In the genomic region with DNA sequence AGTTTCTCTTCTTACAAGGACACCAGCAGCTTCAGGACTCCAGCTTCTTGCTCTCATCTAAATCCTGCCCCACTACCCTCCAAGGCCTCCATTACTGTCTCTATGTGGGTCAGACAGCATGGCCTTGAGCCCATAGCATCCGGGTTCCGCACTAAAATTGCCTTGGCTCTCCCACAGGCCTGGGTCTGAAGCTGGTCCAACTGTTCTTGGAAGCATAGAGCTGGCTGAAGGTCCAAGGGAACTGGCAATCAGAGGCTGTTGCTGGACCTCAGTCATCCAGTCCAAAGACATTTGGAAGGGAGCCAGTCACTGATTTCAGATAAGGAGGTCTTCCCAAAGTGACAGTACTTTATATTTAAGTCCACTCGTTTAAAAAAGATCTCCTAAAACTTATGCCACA, we compare ENCODE assay signal across 9 mouse cellular contexts.
DNase-seq lines count a peak whose midpoint lies in the region; ATAC-seq and TF ChIP-seq lines count a peak whose summit lies in the region.
"Had no signal": no experiment of that assay in that cellular context is flagged by ENCODE, and none has a peak within 500 bp of the region (broad histone marks: within the 10 kb centered on the region; RNA-seq: fewer than 3 reads in every experiment).

No protein-coding gene starts in this region.

- 33% methylated on average over 3 of the region's 3 CpGs for WGBS in heart, adult 2 months
- WGBS in heart, embryonic 12.5 days = 78% methylated on average over 3 of the region's 3 CpGs
- 94% methylated on average over 3 of the region's 3 CpGs for WGBS in limb, embryonic 10.5 days

- no peaks in the 10 kb centered on the region for H3K4me1 ChIP-seq in heart, adult 2 months (ENCODE audit: control insufficient read depth, insufficient read depth, low read length)
- peaks cover 8% of the 10 kb centered on the region for H3K4me1 ChIP-seq in heart, embryonic 12.5 days (replicated peaks)
- peaks cover 33% of the 10 kb centered on the region for H3K4me1 ChIP-seq in limb, embryonic 10.5 days

- H3K27me3 ChIP-seq in heart, adult 2 months (ENCODE audit: control insufficient read depth, insufficient read depth, low read length) = no peaks in the 10 kb centered on the region
- peaks cover 14% of the 10 kb centered on the region for H3K27me3 ChIP-seq in heart, embryonic 12.5 days (replicated peaks)
- H3K27me3 ChIP-seq in limb, embryonic 10.5 days (ENCODE audit: low read depth, poor library complexity, severe bottlenecking) = peaks cover 58% of the 10 kb centered on the region

- no peaks in the 10 kb centered on the region for H3K9me3 ChIP-seq in heart, embryonic 12.5 days (replicated peaks)
- no peaks in the 10 kb centered on the region for H3K9me3 ChIP-seq in limb, embryonic 10.5 days (replicated peaks)

- no peak overlapping the region for H3K4me2 ChIP-seq in heart, embryonic 12.5 days

- DNase-seq in heart, adult 2 months = peak; percentile 34 to 62
- DNase-seq in NIH3T3 (ENCODE audit: low read depth) = peak; percentile 20
- DNase-seq in cerebellum, postnatal 36 days = peak; percentile 74 to 75
- DNase-seq in layer of hippocampus, adult 8-10 months (ENCODE audit: low spot score in 2 of 2) = peak; percentile 25 to 29
- no peak for DNase-seq in limb, embryonic 10.5 days (ENCODE audit: low spot score)

- H3K36me3 ChIP-seq in heart, adult 2 months (ENCODE audit: control insufficient read depth, insufficient read depth, low read length) = no peaks in the 10 kb centered on the region
- no peaks in the 10 kb centered on the region for H3K36me3 ChIP-seq in heart, embryonic 12.5 days
- H3K36me3 ChIP-seq in limb, embryonic 10.5 days = no peaks in the 10 kb centered on the region

- no peak overlapping the region for H3K9ac ChIP-seq in heart, adult 2 months (ENCODE audit: low read depth, low read length)
- no peak overlapping the region for H3K9ac ChIP-seq in heart, embryonic 12.5 days

- TF ChIP-seq CTCF in heart, adult 2 months (IDR thresholded peaks at IDR 0.05) = no peak

- TF ChIP-seq EP300 in heart, adult 2 months (IDR thresholded peaks at IDR 0.05; ENCODE audit: insufficient read depth, low read depth, low read length) = no peak

- no peak overlapping the region for H3K27ac ChIP-seq in heart, adult 2 months
- no peak overlapping the region for H3K27ac ChIP-seq in heart, embryonic 12.5 days (ENCODE audit: poor library complexity, severe bottlenecking)
- no peak overlapping the region for H3K27ac ChIP-seq in limb, embryonic 10.5 days

- no peak for ATAC-seq in heart, embryonic 12.5 days (ENCODE audit: insufficient number of reproducible peaks, low FRiP score)
- ATAC-seq in megakaryocyte, adult 5-6 weeks (ENCODE audit: poor library complexity, severe bottlenecking) = no peak
- no peak for ATAC-seq in activated CD4-positive, CD25-positive, alpha-beta regulatory T cell, adult 4 months

- intact Hi-C loops in heart, adult 2 months (cut with DNase I) = no loop called here

- no peaks in the 10 kb centered on the region for H3K79me2 ChIP-seq in heart, adult 2 months (replicated peaks; ENCODE audit: control insufficient read depth, insufficient read depth, low read length)

- H3K4me3 ChIP-seq in heart, adult 2 months = no peak overlapping the region
- H3K4me3 ChIP-seq in heart, embryonic 12.5 days = no peak overlapping the region
- no peak overlapping the region for H3K4me3 ChIP-seq in limb, embryonic 10.5 days
- H3K4me3 ChIP-seq: myocyte had no signal

- TF ChIP-seq POLR2A in heart, adult 2 months (IDR thresholded peaks at IDR 0.05; ENCODE audit: insufficient read depth, low read depth, low read length) = no peak
